Mouse (Mus musculus): ENCODE results near the gene Tbc1d22a. TPM values are rescaled to one million over a fixed set of nuclear protein-coding genes. Genes with fewer than 3 reads are reported as not detected.

Tbc1d22a gene
- total and polyA plus RNA-seq, 3 experiments = 34.5 to 44.4 (median 37.7) TPM

GRCm38 (mm10) chr15:86279059-86279974 lies 65.1 kb downstream of the Tbc1d22a start:
- DNase-seq = no peak

- no peak for DNase-seq
These were observed 65.9 kb downstream of the Tbc1d22a start for GRCm38 (mm10) chr15:86280137-86280536.

- DNase-seq = no peak
These were observed 69.0 kb downstream of the Tbc1d22a start for GRCm38 (mm10) chr15:86283238-86283637.

- no peak for DNase-seq
These were observed 71.0 kb downstream of the Tbc1d22a start for GRCm38 (mm10) chr15:86285296-86285695.

- no peak for DNase-seq
These were observed 75.8 kb downstream of the Tbc1d22a start for GRCm38 (mm10) chr15:86290074-86290473.

- DNase-seq = no peak
These were observed 78.0 kb downstream of the Tbc1d22a start for GRCm38 (mm10) chr15:86292288-86292687.

- DNase-seq = no peak
These were observed 80.2 kb downstream of the Tbc1d22a start for GRCm38 (mm10) chr15:86294426-86294825.

GRCm38 (mm10) chr15:86295722-86296288 lies 81.5 kb downstream of the Tbc1d22a start:
- DNase-seq = no peak

GRCm38 (mm10) chr15:86297281-86297680 lies 83.0 kb downstream of the Tbc1d22a start:
- DNase-seq = no peak

GRCm38 (mm10) chr15:86303876-86304275 lies 89.6 kb downstream of the Tbc1d22a start:
- DNase-seq = no peak

- DNase-seq = no peak
These were observed 90.6 kb downstream of the Tbc1d22a start for GRCm38 (mm10) chr15:86304861-86305260.

GRCm38 (mm10) chr15:86305290-86305689 lies 91.0 kb downstream of the Tbc1d22a start:
- DNase-seq = no peak

GRCm38 (mm10) chr15:86309213-86309829 lies 95.1 kb downstream of the Tbc1d22a start:
- DNase-seq = no peak

GRCm38 (mm10) chr15:86320803-86321510 lies 106.7 kb downstream of the Tbc1d22a start:
- no peak for DNase-seq

- DNase-seq = no peak
These were observed 112.1 kb downstream of the Tbc1d22a start for GRCm38 (mm10) chr15:86326341-86326740.

GRCm38 (mm10) chr15:86329911-86330310 lies 115.7 kb downstream of the Tbc1d22a start:
- no peak for DNase-seq

GRCm38 (mm10) chr15:86330454-86330853 lies 116.2 kb downstream of the Tbc1d22a start:
- DNase-seq = no peak

- DNase-seq = peak; percentile 35
These were observed 117.4 kb downstream of the Tbc1d22a start for GRCm38 (mm10) chr15:86331501-86332245.

- no peak for DNase-seq
These were observed 118.9 kb downstream of the Tbc1d22a start for GRCm38 (mm10) chr15:86333176-86333575.

- no peak for DNase-seq
These were observed 119.3 kb downstream of the Tbc1d22a start for GRCm38 (mm10) chr15:86333606-86334005.

GRCm38 (mm10) chr15:86334276-86334675 lies 120.0 kb downstream of the Tbc1d22a start:
- no peak for DNase-seq

GRCm38 (mm10) chr15:86334745-86335144 lies 120.5 kb downstream of the Tbc1d22a start:
- no peak for DNase-seq
